Mouse (Mus musculus): ENCODE results near the gene Aldh18a1.
A peak's percentile ranks its signal among the peaks of the same experiment; 100 is the strongest.

The Aldh18a1 gene

DNA sequence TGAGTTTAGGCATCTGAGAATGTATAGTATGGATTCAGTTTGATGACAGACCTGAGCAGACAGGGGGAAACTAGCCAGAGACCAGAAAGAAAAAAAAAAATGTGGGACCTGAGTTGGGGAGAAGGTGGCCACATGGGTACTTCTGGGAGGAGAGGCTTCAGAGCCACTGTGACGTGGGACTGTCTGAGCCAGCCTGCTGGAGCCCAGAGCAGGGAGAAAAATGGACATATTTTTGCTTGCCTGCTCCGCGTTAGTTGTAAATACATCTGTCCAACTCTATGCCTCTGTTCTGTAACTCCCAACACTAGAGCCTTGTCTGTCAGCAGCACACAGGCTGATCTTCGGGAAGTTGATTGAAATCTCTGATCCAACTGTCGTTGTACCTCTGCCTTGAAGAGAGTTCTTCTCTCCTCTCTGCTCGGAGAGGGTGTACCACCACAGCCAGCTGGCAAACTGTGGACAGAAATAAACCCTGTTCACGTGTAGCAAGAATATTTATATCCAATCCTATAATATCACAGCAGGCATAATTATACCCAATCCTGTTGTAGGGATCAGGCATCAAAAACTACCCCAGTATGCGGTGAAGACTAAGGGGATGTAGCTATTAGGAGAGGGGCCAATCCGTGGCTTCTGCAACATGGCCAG is 61.8 kb downstream of the Aldh18a1 start:
- DNase-seq (ENCODE audit: low spot score): no peak

DNA sequence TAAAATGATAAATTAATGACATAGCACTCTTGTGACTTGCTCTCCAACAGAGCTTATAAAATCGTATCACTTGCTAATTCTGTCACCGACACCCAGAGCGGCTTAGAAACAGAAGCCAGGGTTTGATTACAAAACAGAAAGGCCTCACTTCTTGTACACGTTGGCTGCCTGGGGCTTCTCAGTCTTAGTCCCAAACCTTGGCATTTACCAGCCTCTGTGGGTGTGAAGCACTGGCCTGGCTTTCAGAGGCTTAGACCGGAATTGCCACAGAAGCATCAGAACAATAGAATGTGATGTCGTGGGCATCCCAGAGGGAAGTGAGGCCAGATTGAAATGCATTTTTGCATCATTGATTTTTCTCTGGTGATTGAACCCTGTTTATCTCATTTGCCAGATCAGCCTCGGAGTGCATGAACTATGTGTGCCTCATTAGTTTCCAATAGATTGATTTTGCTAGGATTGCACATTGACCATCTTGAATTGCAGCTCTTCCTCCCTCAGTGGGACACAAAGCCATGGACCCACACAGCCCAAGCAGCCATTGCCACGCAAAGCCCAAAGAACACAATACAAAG is 64.7 kb downstream of the Aldh18a1 start:
- DNase-seq (ENCODE audit: low spot score): no peak

DNA sequence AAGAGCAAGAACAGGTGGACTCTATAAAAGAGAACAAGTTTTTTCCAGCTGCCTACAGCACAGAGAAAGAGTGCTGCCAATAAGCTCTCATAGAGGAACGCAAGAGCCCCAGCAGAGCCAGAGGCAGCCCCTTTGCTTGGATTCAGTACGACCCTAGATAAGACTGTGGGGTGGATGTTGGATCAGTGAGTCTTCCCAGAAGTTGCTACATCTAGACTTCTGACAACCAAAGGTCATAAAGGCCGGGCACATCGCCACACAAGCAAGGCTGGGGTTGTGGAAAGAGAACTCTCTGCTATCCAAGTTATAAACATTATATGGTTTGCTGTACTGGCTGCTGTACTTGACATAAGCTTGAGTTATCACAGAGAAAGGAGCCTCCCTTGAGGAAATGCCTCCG is 67.9 kb downstream of the Aldh18a1 start:
- no peak for DNase-seq (ENCODE audit: low spot score)

DNA sequence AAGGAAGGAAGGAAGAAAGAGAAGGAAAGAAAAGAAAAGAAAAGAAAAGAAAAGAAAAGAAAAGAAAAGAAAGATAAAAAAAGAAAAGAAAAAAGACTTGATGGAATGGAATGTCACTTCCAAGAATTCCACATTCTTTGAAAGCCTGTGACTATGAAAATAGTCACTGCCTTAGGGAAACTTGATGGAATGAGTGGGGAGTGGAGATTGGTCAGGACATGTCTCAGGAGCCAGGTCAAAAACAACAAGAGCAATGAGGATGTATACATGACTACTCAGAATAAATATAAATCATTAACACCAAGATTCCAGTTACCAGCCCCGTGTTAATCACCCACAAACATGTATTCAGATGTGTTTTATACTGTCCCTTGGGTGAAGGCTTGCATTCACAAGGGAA is 69.6 kb downstream of the Aldh18a1 start:
- no peak for DNase-seq (ENCODE audit: low spot score)

- no peak for DNase-seq (ENCODE audit: low spot score)
These were observed 72.7 kb downstream of the Aldh18a1 start for GRCm38 (mm10) chr19:40515596-40515995.

DNA sequence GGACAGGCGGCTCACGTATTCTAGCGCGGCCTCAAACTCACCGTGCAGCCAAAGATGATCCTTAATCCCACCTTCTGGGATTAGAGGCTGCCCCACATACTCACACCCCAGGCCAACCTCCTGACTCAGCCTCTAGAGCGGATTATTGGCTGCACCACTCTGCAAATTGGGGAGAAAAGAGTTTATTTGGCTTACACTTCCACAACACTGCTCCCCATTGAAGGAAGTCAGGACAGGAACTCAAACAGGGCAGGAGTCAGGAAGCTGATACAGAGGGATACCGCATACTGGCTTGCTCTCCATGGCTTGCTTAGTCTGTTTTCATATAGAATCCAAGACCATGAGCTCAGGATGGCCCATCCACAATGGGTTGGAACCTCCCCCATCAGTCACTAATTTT is 73.9 kb downstream of the Aldh18a1 start:
- no peak for DNase-seq (ENCODE audit: low spot score)

DNA sequence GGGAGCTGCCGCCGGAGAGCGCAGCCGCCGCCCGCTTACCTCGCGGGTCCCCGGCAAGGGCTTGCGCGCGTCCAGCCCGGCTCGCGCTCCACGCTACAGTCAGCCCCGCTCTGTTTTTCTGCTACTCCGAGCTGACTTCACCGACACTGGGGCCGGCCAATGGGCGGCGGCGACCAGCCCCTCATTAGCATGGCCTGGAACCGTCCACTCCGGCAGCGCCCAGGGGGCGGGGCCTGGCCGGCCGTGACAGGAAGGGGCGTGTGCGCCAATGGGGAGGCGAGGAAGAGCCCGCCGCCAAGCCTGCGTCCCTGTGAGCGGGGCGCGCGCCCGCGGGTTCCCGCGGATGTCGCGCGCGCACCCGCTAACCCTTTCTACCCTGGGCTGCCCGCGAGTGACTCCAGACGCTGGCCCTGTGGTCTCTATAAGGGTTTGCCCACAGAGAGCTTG is 74.6 kb downstream of the Aldh18a1 start, which contains the start of gene Sorbs1:
TSS of gene Sorbs1 (minus strand) at position 148 of the 447 bp plus-strand sequence.
- DNase-seq (ENCODE audit: low spot score): peak; percentile 81

DNA sequence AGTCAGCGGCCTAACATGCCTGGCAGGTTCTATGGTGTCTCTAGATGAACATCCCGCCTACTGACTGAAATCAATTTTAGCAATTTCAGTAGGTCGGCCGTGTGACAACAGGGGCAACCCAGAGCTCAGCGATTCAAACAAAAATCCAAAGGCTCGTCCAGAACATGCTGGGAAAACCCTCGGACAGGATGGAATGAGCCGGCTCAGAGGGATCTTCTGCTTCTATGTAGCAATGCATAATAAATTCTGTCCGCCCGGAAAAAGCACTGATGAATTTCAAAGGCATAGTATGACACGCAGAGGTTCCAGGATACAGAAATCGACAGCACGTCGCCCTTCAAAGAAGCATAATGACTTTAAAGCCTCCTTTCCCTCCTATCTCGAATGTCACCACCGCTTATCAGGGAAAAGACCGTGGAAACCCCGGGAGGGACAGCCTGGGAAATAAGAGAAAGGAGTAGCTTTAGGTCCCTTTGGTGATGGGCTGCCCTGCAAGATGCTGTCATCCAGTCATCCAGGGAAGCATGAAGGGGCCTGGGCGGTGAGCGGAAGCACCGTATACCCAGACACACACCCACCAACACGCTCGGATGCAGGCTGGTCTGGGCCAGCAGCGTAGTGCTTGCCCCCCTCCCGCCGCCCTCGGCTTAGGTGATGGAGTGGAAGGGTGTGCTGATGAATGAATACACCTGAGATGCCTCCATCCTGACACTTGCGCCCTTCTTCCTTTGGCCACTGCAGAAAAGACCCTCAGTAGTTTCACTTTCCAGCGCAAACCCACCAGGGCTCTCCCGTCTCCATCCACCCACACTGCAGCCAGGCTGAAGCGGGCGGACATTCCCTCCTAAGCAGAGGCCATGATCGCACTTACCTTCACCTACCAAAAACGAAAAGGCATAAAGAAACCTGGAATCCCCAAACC is 75.5 kb downstream of the Aldh18a1 start:
- DNase-seq (ENCODE audit: low spot score): no peak

- no peak for DNase-seq (ENCODE audit: low spot score)
These were observed 76.5 kb downstream of the Aldh18a1 start for GRCm38 (mm10) chr19:40511679-40512309.

GRCm38 (mm10) chr19:40511100-40511439 is 77.2 kb downstream of the Aldh18a1 start:
- DNase-seq (ENCODE audit: low spot score): no peak

DNA sequence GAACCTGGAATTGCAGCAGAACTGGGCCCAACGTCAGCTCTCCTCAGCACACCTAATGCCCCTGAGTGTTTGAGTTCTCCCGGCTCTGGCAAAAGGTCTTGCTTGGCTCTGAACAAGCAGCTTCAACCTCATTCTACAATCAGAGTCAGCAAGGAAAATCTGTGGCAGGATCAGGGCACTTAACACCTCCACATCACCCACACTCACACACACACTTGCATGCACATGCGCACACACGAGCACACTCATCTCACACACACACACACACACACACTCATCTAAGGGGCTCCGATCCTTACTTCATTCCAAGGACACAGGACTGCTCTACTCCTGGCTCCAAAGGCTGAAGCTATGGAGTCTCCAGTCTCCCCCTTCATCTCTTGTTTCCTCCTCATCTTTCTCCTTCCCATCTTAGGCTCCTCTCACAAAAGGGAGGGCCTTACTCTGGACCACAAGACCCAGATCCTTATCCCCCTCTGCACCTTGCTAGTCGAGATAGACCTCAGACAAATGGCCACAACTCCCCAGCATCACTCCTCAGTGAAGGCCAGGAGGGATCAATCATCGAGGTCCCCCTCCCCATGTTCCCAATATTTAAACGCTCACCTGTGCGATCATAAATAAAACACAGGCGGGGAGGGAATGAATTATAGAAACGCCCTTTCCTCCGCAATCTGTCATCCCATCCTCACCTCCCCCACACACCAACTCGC is 77.7 kb downstream of the Aldh18a1 start:
- DNase-seq (ENCODE audit: low spot score): no peak

DNA sequence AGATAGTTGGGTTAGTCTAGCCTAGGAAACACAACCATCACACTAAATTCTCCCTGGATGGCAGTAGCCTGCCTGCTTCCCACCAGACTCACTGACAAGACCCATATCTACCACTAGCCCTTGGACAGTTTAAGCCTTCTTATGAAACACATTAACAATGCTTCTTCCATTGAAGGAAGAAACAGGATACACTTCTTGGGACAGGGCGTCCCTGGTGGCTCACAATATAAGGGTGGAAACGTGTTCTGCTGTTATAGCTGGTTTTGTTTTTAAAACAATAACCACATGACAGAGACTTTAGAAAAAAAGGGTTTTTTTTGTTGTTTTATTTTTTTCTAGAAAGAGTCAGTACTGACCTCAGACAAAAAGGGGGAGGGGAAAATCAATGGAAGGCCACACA is 79.0 kb downstream of the Aldh18a1 start:
- DNase-seq (ENCODE audit: low spot score): no peak

GRCm38 (mm10) chr19:40508851-40509250 is 79.4 kb downstream of the Aldh18a1 start:
- DNase-seq (ENCODE audit: low spot score): no peak

- no peak for DNase-seq (ENCODE audit: low spot score)
These were observed 81.3 kb downstream of the Aldh18a1 start for GRCm38 (mm10) chr19:40506965-40507364.

DNA sequence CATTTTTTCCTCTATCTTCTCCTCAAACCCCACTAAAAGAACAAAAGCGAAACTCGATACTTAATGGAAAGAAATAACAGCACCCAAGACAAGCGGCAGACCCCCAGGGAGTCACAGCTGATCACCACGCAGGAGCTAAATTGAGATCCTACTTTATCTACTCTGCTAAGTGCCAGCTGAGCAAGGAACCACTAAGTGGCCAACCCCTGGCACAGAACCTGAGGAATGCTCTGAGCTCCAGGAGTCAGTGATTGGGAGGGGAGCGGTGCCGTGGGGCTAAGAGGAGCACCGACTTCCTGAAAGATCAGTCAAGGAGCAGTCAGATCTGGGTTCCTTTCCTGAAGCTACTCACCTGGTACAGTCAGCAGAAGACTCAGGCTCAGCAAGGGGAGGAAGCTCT is 83.9 kb downstream of the Aldh18a1 start:
- DNase-seq (ENCODE audit: low spot score): no peak
